Mouse (Mus musculus): ENCODE results near the gene Snx3. TPM values are rescaled to one million over a fixed set of nuclear protein-coding genes. Genes with fewer than 3 reads are reported as not detected.

Gene Snx3
- polyA plus RNA-seq (2015; fragmentation: Nextera tagmentation; extraction: Ambion mirVana): 214 and 306 TPM in 2 replicates

DNA sequence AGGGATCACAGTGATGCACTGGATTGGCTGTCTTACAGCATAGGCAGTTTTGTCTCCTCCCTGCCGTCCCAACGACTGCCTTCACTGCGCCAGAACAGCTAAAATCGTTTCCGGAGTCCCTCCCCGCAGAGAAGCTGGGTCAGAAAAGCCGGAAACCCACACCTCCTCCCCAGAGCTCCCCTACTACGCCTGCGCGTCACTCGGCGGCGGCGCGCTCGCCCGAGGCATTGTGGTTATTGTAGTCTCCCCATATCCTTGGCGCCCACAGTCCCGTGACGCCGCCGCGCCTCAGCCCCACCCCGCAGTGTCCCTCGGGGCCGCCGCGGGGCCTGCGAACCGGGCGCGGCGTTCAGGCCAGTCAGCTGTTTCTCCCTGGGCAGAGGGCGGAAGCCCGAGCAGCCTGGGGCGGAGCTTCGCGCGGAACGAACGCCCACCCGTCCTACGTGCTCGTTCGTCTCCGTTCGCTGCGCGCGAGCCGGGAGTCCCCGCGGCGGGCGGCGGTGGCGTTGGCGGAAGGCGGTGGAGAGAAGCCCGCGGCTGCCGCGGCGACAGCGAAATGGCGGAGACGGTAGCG is at the start of gene Snx3:
TSS of gene Snx3 (plus strand) at position 256 of the 574 bp plus-strand sequence.

DNA sequence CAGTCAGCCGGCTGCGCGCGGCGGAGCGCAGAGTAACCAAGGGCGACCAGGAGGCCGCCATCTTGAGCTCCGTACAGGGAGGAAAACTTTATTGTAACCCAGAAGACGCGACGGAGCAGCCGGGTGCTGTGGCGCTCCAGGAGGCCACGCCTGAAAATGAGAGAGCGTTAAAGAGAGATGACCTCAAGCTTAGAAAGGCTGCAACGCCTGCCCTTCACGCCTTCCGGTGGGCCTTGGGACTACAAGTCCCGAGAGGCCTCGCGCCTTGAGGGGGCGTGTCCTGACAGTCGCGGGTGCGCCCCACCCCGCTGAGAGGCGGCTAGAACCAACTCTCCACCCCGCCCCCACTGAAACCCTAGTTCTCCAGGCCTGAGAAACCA is 23.5 kb upstream of the Snx3 start, which contains the start of gene Afg1l:
TSS of gene Afg1l (minus strand) at position 225 of the 380 bp plus-strand sequence.

DNA sequence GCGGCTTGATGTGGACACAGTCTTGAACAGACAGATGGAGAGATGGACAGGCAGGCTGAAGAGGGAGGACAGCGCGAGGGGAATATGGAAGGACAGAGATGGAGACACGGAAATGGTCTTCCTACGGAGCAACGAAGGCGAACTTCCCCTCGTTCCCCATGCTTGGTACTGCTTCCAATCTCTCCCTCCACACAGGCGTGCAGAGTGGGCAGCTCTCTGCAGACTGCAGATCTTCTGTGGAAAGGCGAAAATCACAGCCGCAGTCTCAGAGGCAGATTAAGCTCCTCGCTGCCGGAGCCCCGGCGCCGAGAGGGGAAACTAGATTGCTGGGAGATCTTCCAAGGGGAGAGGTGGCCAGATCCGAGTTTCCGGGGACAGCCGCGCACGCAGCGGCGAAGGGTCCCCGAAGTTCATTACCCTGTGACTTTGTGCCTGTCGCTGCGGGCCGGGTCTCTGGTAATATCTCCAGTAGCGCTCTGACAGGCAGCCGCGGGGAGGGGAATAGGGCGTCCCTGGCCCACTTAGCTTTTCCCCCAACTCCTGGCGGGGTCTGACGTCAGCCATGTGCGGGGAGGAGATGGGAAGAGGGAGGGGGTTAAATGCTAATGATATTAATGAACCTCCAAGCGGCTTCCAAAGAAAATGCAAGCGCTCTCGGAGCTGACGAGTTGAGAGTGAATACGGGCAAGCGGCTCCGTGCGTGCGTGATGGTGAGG is 81.5 kb downstream of the Snx3 start, which contains the start of the genes Nr2e1 and Ostm1:
TSS of gene Nr2e1 (minus strand) at position 476 of the 716 bp plus-strand sequence.
TSS of gene Ostm1 (plus strand) at position 666 of the 716 bp plus-strand sequence.

Other genes with a start within 250 kb of the Snx3 start
- gene Foxo3, start 225.3 kb upstream of the Snx3 start, polyA plus RNA-seq (2015; fragmentation: Nextera tagmentation; extraction: Ambion mirVana): 13.3 and 13.6 TPM in 2 replicates
- 7.8 and 13.6 TPM in 2 replicates for gene Afg1l, start 23.5 kb upstream of the Snx3 start, polyA plus RNA-seq (2015; fragmentation: Nextera tagmentation; extraction: Ambion mirVana)
- gene Nr2e1, start 81.6 kb downstream of the Snx3 start, polyA plus RNA-seq (2015; fragmentation: Nextera tagmentation; extraction: Ambion mirVana): not detected in 2 replicates
- 22.6 and 30.7 TPM in 2 replicates for gene Ostm1, start 81.8 kb downstream of the Snx3 start, polyA plus RNA-seq (2015; fragmentation: Nextera tagmentation; extraction: Ambion mirVana)